Mouse (Mus musculus) liver, postnatal 0 days (tissue): ENCODE measurements around the gene Mthfd1. TPM values are rescaled to one million over a fixed set of nuclear protein-coding genes. Genes with fewer than 3 reads are reported as not detected.
A peak's percentile ranks its signal among the peaks of the same experiment; 100 is the strongest.

Experiments
- ATAC-seq: fragments of 200-750 bp; cut with Nextera tagmentation; 2 replicates; pipeline ENCODE4 v1.8.0; 2017; ENCODE audit warnings: mild to moderate bottlenecking, moderate library complexity
- DNase-seq: peaks from one replicate; pipeline ENCODE4 v3.0.0-alpha.2; 2016
- H3K27ac ChIP-seq: fragments of 300-500 bp; sonication (generic); 2 replicates; pipeline ENCODE4 v1.5.1; 2014; ENCODE audit warnings: antibody characterized with exemption, moderate library complexity, mild to moderate bottlenecking, low read depth
- H3K27me3 ChIP-seq: fragments of 300-500 bp; sonication (generic); 2 replicates; pipeline ENCODE4 v1.6.1; 2014; ENCODE audit warnings: low read length, control low read depth, mixed read lengths; ENCODE audit not compliant: insufficient read depth
- H3K36me3 ChIP-seq: fragments of 300-500 bp; sonication (generic); replicated peaks from 2 replicates; pipeline ENCODE4 v1.6.1; 2014; ENCODE audit warnings: mild to moderate bottlenecking, control low read depth, low read length, moderate library complexity, mixed read lengths; ENCODE audit not compliant: insufficient read depth
- H3K4me1 ChIP-seq: fragments of 300-500 bp; sonication (generic); 2 replicates; pipeline ENCODE4 v1.6.1; 2014; ENCODE audit warnings: antibody characterized with exemption, mild to moderate bottlenecking, control low read depth; ENCODE audit not compliant: insufficient read depth
- H3K4me2 ChIP-seq: fragments of 300-500 bp; sonication (generic); 2 replicates; pipeline ENCODE4 v1.6.1; 2014; ENCODE audit warnings: low read depth, mild to moderate bottlenecking, low read length, moderate library complexity, mixed read lengths
- H3K4me3 ChIP-seq: fragments of 300-500 bp; sonication (generic); 2 replicates; pipeline ENCODE4 v1.5.1; 2014; ENCODE audit warnings: low read depth, low read length
- H3K9ac ChIP-seq: fragments of 300-500 bp; sonication (generic); replicated peaks from 2 replicates; pipeline ENCODE4 v1.6.1; 2014; ENCODE audit warnings: mild to moderate bottlenecking, moderate library complexity
- H3K9me3 ChIP-seq: fragments of 300-500 bp; sonication (generic); 2 replicates; pipeline ENCODE4 v1.6.1; 2016; ENCODE audit warnings: mild to moderate bottlenecking, control low read depth, low read length, mixed read lengths
- CTCF ChIP-seq: sonication (generic); IDR thresholded peaks from 2 replicates; pipeline ENCODE4 v1.5.1; 2016; ENCODE audit warnings: antibody characterized with exemption, low read depth
- EP300 ChIP-seq: IDR thresholded peaks from 2 replicates; pipeline ENCODE4 v1.6.1; 2016; ENCODE audit warnings: antibody characterized with exemption, low read depth, mild to moderate bottlenecking
- WGBS: fragments of 180-500 bp; shearing (Covaris S2); extraction: QIAGEN DNeasy Blood & Tissue Kit; methylation state at CpG from one replicate; pipeline ENCODE4 v1.1.7; 2014; ENCODE audit not compliant: insufficient replicate concordance; 5-methylcytosine and 5-hydroxymethylcytosine counted together
- polyA plus RNA-seq: library from polyadenylated mRNA; unstranded; fragments of >200 nt; fragmentation: Nextera tagmentation; extraction: Ambion mirVana; gene quantifications from 2 replicates; pipeline ENCODE4 v1.2.1, GENCODE M21; 2015

The Mthfd1 gene
- polyA plus RNA-seq, 1 experiment from 2014 or later: 63.0 TPM

GRCm38 (mm10) chr12:76367096-76367995 lies 112.2 kb downstream of the Mthfd1 start:
- peaks cover 35% of the 10 kb centered on the region for H3K4me1 ChIP-seq
- H3K4me2 ChIP-seq: peak overlapping the region; percentile 96
- DNase-seq: no peak
- peak overlapping the region; percentile 98 for H3K9ac ChIP-seq
- 23% methylated on average over 14 of the region's 14 CpGs for WGBS
- no peak for ATAC-seq
- peak overlapping the region; percentile 100; the same call in 1 of the 2 replicates for H3K27ac ChIP-seq
- TF ChIP-seq EP300 (no peak), CTCF (no peak)
- H3K9me3 ChIP-seq: no peaks in the 10 kb centered on the region
- no peaks in the 10 kb centered on the region for H3K27me3 ChIP-seq
- peak overlapping the region; percentile 95 for H3K4me3 ChIP-seq
- no peaks in the 10 kb centered on the region for H3K36me3 ChIP-seq

- Histone ChIP-seq H3K27me3 (no peaks in the 10 kb centered on the region), H3K36me3 (no peaks in the 10 kb centered on the region), H3K9me3 (no peaks in the 10 kb centered on the region), H3K27ac (peak overlapping the region; percentile 100), H3K9ac (peak overlapping the region; percentile 98), H3K4me3 (peak overlapping the region; percentile 95), H3K4me2 (peak overlapping the region; percentile 96), H3K4me1 (peaks cover 35% of the 10 kb centered on the region)
- ATAC-seq (no peak), DNase-seq (no peak)
- 13% methylated on average over 9 of the region's 9 CpGs for whole genome bisulfite sequencing
- TF ChIP-seq EP300 (no peak), CTCF (no peak)
Observed at GRCm38 (mm10) chr12:76368201-76368789, 113.2 kb downstream of the Mthfd1 start.

GRCm38 (mm10) chr12:76368790-76369205 lies 113.7 kb downstream of the Mthfd1 start:
- ATAC-seq: peak; percentile 24
- Histone ChIP-seq H3K36me3 (no peaks in the 10 kb centered on the region), H3K9me3 (no peaks in the 10 kb centered on the region), H3K4me1 (peaks cover 32% of the 10 kb centered on the region), H3K4me3 (peak overlapping the region; percentile 95), H3K27ac (peak overlapping the region; percentile 100), H3K9ac (peak overlapping the region; percentile 98), H3K4me2 (peak overlapping the region; percentile 96), H3K27me3 (no peaks in the 10 kb centered on the region)
- 2% methylated on average over 26 of the region's 26 CpGs for WGBS
- no peak for TF ChIP-seq EP300
- no peak for TF ChIP-seq CTCF
- DNase-seq: no peak

Other genes starting within 250 kb of the Mthfd1 start
- not detected in 2 replicates for gene Esr2, start 78.0 kb upstream of the Mthfd1 start, polyA plus RNA-seq
- gene Tex21, start 8.6 kb upstream of the Mthfd1 start, polyA plus RNA-seq: 0.08 TPM in 1 of 2 replicates, not detected in the other
- gene Akap5, start 69.6 kb downstream of the Mthfd1 start, polyA plus RNA-seq: 0.20 and 0.22 TPM in 2 replicates
- gene Zbtb25, start 114.3 kb downstream of the Mthfd1 start, polyA plus RNA-seq: 4.3 and 4.4 TPM in 2 replicates
- 2.4 and 2.6 TPM in 2 replicates for gene Zbtb1, start 115.0 kb downstream of the Mthfd1 start, polyA plus RNA-seq
- 1.9 and 2.5 TPM in 2 replicates for gene Hspa2, start 148.9 kb downstream of the Mthfd1 start, polyA plus RNA-seq
- 0.15 and 0.18 TPM in 2 replicates for gene Ppp1r36, start 162.2 kb downstream of the Mthfd1 start, polyA plus RNA-seq